Mouse (Mus musculus): ENCODE measurements around the gene Kif15.

Kif15 gene

DNA sequence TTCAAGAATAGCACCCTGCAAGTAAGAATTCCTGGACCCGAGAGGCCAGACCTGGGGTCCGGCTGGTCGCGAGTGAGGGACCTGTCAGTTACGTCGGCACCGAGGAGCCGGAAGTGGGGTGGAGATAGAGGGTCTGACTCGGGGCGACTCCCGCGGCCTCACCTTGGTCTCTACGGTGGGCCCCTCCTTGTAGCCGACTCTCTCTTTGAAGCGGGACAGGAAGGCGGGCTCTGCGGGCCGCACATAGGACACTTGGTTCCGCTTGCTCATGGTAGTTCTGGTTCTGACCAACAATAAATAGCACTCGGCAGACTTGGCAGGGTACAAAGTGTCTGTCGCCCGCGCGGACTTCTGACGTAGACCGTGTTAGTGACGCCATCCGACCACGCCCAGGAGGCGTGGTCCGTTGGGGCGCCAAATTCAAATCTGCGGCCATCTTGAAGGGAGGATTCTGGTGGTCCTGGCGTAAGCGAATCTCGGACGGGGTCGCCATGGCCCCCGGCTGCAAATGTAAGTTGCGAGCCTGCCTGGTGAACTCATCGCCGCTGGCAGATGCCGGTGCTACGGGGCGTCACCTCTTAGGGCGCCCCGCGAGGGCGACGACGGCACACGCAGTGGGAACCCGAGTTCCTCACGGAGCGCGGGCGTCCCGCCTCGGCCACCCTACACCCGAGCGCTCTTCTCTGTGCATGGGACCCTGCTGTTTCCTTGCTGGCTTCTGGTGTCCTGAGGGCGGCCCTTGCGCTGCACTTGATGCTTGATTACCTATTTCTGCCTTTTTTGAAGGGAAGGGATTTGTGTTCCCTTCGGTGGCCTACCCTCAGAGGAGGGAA, at the start of gene Kif15, which contains the start of gene 1110059G10Rik:
TSS of gene Kif15 (plus strand) at position 404 of the 833 bp plus-strand sequence.
TSS of gene 1110059G10Rik (minus strand) at position 358 of the 833 bp plus-strand sequence.
- DNase-seq (ENCODE audit: low read depth, low spot score): peak; percentile 98

DNA sequence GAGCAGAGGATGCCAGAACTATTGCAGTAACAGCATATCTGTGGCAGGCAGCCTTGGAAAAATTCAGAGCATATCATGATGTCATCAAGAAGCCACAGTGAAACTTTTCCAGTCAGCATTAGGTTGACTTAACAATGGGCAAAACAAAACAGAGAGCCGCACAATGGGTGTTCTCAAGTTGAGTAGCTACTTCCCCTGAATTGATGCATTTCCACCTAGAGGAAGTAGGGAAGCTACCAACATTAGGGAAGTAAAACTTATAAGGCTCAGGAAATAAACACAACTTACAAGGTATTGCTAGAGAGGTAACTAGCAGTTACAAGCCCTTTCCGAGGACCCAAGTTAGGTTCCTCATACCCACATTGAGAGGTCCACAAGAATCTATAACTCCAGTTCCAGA, 49.8 kb upstream of the Kif15 start:
- DNase-seq (ENCODE audit: low read depth, low spot score): no peak

DNA sequence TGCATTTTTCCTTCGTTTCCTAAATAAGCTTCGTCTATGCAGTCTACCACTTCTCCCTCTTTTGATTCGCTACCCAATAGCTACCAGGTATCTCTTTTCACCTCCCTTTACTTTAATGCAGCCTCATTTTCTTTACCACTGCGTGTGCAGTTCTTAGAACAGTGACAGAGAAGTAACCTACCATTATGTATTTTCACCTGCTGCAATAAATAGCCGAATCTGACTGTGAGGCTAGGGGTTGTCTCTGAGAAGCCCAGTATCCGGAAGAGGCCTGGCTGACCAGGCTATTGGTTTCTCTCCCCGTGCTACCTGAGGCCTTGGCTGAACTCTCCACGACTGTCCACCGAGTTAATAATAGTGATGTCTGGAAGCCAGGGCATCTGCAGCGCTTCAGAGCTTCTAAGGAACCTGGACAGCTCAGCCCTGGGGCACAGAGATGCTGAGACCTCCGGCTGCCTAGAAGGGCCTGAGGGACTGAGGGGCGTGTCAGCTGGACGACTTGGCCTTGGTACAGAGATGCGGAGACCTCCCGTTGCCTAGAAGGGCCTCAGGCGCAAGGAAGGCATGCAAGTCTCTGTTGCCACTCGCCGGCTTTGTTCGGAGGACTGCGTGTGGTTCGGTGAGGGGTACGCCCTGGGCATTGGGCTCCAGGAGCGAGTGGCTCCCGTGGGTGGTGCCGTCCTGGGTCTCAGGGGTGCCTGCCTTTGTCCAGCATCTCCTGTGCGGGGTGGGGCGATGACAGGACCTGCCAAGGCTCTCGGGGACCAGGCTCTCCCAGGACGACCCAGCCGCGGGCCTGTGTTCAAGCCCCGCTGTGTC, 47.9 kb upstream of the Kif15 start:
- peak; percentile 80 for DNase-seq (ENCODE audit: low read depth, low spot score)

DNA sequence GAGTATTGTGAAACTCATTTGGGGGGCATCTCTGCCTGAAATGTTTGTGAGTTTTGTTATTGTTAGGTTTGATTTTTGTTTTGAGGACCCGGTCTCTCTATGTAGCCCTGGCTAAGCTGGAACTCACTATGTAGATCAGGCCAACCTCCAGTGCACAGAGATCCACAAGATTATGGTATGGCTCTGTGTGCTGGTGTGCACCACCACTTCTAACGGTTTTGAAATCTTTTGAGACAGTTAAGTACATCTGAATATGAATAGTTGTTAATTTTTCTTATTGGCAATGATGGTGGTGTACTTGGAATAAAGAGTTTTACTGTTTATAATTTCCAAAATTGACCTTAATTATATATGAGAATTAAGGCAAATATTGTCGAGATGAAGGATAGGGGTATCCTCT, 28.4 kb upstream of the Kif15 start:
- no peak for DNase-seq (ENCODE audit: low read depth, low spot score)

DNA sequence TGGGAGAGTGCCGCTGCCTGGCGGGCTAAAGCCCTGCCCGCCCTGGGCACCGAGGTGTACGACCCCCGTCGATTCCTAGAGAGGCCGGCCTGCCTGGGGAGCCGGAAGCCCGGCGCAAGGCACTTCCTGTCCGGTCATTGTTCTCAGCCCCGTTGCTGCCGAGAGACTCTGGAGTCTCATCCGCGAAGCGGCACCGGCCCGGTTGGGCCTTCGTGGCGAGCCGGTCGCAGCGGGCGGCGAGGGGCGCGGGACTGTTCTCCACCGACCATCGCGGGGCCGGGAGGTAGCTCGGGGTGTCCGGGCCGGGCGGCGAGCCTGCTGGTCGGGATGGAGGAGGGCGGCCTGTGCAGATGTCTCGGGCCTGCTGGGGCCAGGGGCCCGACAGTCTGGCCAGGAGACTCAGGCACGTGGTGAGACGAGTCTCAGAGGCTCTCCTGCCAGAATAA, 27.9 kb upstream of the Kif15 start, which contains the start of gene Zfp105:
TSS of gene Zfp105 (plus strand) at position 137 of the 446 bp plus-strand sequence.
- peak; percentile 84 for DNase-seq (ENCODE audit: low read depth, low spot score)

DNA sequence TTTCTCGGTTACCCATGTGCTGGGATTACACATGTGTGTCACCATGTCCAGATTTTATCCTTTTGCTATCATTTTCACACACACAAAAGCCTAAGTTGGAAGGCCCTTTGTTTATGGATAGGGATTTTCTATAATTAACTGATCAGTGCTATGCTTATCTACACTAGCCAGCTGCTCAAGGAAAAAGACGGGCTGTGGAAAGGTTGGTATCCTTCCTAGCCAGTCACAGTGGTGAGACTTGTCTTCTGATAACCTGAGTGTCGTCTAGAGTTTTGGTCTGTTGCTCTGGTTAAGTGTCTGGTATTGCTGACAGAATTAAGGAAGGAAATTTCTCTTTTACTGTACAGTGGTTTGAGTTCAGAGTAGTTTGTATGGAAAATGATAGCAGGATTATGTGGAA, 21.9 kb upstream of the Kif15 start:
- DNase-seq (ENCODE audit: low read depth, low spot score): no peak

DNA sequence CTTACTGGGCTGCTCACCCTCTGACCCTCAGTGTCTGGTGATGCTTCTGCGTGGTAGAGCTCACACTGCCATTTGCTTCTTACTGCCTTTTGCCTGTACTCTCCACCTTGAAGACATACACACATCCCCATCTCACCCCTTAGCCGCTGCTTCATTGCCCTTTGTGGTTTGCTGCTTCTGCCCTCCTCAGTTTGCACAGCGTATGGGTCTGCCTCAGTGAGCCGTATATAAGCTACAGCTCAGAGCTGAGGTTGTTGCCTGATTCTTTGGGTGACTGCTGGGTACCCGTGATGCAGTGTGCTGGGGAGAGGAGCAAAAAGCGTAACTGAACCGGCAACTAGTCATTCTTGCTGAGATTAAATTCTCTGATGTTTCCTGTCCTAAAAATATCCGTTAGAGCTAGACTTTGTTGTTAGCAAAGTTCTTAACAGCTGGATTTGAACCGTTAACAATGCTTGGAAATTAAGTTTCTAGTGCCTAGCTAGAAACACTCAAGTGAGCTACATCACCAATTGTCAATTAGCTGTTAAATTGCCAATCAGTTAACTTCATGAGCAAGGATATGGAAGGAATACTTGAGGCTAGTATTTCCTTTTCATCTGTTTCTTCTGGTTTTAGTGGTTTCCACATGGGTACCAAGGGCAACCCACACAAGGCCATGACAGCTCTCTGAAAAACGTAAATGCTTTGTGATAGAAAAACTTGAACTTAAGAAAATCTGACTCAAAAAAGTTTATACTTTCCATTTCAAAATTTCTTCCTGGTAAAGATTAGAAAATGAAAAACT, 47.8 kb downstream of the Kif15 start:
- DNase-seq (ENCODE audit: low read depth, low spot score): no peak

DNA sequence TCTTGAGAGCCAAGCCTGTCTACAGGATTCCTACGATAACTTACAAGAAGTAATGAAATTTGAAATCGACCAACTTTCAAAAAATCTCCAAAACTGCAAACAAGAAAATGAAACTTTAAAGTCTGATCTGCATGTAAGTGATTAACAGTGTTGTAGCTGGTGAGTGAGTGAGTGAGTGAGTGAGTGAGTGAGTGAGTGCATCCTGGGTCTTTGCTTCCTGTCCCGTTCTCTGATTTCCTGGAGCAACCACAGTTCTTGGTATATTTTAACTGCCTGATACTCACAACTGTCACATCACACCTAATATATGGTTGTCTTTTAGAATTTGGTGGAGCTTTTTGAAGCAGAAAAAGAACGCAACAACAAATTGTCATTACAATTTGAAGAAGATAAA, 48.3 kb downstream of the Kif15 start:
- DNase-seq (ENCODE audit: low read depth, low spot score): no peak

DNA sequence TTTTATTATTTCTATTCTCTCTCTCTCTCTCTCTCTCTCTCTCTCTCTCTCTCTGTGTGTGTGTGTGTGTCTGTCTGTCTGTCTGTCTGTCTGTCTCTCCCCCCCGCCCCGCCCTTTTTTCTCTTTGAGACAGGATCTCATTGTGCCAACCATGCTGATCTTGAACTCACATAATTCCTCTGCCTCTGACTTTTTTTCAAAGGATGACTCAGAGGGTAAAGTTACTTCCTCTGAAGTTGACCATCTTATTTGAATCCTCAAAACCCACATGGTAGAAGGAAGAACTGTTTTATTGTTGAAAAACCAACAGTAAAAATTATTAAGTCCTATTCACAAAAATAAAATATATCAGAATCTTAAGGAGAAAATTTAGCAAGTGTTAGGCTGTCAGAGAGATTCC, 53.9 kb downstream of the Kif15 start:
- DNase-seq (ENCODE audit: low read depth, low spot score): no peak

DNA sequence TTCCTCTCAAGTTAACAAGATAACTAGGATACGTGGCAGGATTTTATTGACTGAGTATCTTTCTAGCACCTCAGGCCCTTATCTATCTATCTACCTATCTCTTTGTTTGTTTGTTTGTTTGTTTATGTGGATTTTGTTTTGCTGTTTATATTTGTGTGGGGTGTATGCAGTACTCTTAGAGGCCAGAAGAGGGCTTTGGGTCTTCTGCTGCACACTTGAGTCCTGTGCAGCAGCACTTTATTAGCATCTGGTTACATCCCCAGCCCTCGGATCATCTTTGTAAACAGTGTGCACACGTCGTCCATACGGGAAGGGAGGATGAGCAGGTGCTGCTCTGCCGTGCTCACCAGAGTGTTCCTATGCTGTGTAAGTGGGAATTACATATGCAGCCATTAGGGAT, 55.2 kb downstream of the Kif15 start:
- DNase-seq (ENCODE audit: low read depth, low spot score): peak; percentile 11

DNA sequence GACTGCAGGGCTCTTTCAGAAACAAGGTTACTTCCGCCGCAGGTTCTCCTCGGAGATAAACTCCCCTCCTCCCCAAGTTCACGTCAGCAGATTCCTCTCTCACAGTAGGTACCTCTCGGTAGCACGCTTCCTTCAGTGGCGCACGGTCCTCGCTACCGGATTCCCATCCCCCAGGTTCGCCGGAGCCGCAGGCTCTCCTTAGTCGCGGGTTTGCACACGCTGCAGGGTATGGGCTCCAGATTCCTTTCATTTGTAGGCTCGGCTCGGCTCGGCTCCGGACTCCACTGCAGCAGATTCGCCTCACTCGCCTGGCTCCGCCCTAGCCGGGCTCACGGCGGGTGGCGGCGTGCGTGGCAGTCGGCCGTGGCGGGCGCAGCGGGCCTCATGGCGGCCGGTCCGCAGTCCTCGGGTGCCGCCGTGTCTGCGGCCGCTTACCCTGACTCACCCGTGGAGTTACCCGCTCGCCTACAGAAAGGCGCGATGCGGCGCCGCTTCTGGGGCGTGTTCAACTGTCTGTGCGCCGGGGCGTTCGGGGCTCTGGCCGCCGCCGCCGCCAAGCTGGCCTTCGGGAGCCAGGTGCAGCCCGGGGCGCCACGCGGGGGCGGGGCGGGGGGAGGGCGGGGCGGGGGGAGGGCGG, 70.3 kb downstream of the Kif15 start, which contains the start of gene Tmem42:
TSS of gene Tmem42 (plus strand) at position 332 of the 637 bp plus-strand sequence.
- peak; percentile 85 for DNase-seq (ENCODE audit: low read depth, low spot score)

DNA sequence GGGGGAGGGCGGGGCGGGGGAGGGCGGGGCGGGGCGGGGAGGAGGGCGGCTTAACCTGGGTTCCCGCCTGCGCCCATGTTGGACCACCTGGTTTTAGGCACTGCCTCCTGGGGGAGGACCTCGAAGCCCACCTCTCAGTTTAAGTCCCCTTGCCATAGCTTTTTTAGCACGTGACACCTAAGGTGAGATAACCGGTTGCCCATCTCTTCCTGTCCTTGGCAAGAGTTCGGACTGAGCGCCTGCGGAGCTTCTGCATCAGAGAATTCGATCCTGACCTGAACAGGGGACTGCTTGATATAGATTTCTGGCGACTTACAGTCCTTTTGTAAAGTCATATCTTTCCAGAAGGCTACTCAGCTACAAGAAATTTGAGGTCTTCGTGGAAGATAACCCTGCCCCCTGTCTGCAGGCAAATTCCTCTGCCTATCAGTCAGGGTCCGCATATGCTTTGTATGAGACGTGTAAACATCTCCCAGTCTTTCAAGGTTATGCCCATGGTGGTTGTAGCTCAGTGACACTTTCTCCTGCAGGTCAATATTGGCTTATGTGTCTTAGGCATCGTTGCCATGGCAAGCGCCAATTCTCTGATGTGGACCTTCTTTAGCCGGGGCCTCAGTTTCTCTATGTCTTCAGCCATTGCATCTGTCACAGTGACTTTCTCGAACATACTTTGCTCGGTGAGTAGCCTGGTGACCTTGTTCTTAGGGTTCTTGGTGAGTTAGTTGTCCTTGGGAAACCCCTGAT, 71.0 kb downstream of the Kif15 start:
- DNase-seq (ENCODE audit: low read depth, low spot score): peak; percentile 46

DNA sequence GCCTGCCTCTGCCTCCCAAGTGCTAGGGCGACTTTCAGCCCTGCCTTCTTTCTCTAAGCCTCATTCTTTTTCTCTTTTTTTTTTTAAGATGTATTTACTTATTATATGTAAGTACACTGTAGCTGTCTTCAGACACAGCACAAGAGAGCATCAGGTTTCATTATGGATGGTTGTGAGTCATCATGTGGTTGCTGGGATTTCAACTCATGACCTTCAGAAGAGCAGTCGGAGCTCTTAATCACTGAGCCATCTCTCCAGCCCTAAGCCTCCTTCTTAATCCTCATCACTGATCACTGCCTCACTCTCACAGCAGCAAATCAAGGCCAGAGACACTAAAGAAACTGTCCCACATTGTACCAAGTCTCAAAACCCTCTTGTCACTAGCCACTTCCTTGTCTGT, 73.4 kb downstream of the Kif15 start:
- no peak for DNase-seq (ENCODE audit: low read depth, low spot score)

DNA sequence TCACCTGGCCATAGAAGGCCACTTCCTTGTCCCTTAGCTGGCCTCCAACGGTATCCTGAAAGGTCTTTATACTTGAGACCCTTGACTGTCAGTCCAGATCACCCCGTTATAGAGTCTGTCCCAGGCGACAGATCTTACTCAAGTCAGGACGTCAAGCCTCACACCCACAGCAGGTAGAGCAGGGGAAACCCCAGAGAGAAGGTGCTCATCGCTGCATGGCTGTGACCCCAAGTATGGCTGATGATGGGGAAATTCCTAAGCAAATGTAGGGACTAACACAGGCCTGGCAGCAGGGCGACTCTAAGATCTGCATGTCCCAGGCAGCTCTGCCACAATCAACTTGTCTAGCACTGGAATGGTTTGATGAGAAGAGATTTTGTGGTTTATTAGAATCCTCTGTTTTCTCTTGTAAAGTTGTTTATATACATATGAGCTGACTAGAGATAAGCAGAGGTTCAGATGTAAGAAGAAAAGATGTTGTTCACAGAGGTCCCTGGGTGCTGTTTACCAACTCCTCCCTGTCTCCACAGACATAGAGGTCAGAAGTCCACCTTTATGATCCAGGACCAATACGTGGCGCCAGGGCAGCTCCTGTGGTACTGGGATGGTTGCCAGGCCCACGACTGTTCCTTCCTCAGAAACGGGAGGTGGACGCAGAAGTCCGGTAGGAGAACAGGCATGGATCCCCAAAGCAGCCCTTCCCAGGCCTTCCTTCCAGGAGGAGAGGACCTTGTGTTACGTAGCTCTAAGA, 80.8 kb downstream of the Kif15 start:
- DNase-seq (ENCODE audit: low read depth, low spot score): no peak

DNA sequence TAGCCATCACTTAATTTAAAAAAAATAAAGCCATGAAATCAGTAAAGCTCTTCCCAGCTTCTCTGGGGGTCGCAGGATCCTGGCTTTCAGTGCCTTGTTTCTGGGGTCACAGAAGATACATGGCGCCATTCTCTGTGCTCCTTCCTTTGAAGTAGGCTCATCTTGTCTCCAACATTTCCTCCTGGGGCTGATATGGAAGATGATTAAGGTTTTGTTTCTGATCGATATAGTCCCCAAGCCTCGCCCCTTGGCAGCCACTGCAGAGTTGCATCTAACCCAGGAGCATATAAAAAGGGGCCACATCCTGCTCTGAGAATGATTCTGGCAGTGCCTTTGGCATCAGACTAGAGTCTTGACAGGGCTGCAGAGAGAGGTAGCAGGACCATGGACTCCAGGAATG, 83.6 kb downstream of the Kif15 start, which contains the start of gene Tgm4:
TSS of gene Tgm4 (plus strand) at position 301 of the 400 bp plus-strand sequence.
- DNase-seq (ENCODE audit: low read depth, low spot score): no peak

DNA sequence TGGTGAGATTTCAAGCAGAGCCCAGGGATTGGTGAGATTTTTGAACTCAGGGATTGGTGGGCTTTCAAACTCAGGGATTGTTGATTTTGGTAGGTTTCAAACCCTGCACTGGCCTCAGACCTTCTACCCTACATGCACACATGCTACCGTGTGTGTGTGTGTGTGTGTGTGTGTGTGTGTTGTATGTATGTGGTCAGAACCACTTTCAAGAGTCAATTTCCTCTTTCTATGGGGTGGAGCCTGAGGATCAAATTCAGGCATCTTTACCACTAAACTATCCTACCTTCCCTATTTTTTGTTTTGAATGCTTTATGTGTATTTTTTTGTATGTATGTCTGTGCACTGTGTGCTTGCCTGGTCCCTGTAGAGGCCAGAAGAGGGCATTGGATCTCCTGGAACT, 96.8 kb downstream of the Kif15 start:
- no peak for DNase-seq (ENCODE audit: low read depth, low spot score)

DNA sequence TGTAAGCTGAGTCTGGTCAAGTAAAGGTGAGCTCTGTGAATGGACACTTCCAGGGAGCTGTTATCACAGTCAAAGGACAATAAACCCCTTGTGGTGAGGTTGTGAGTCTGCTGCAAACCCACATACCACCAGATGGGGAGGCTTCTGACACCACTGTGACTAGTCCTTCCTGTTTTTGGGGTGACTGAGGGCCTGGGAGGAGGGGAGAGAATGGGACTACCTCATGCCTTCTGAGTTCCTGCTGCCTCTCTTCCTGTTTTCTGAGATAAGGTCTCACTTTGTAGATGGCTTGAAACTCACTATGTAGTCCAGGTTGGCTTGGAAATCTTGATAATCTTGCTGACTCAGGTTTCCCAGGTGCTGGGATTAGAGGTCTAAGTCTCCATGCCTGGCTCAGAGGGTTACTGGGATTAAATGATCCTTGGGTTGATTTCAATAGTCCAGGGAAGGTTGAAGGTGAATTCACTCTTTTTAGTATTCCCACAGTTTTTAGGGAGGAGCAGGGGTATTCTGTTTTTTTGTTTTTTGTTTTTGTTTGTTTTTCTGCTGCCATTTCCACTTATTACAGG, 108.0 kb downstream of the Kif15 start:
- no peak for DNase-seq (ENCODE audit: low read depth, low spot score)

DNA sequence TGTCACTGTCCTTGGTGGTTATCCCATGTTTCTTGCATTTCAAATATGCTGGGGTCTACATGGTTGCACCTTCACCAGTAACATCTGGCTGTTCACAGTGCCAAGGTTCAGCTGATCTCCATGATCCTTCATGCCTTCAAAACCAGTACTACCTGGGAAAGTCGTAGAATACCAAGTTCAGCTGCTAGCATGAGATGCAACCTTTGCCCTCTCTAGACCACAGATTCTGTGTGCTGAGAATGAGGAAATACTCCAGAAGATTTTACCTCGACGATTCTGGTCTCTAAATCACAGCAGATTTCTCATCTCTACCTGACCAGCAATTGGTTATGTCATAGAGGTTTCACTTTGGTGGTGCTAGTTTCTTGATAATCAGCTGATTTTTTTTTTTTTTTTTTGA, 109.3 kb downstream of the Kif15 start:
- no peak for DNase-seq (ENCODE audit: low read depth, low spot score)
